Mouse (Mus musculus) kidney, adult 18-20 months (tissue): ENCODE results near the gene Ext2.

ENCODE experiments used
- DNase-seq: peaks from one replicate; pipeline ENCODE4 v3.0.0; 2021

The Ext2 gene

DNA sequence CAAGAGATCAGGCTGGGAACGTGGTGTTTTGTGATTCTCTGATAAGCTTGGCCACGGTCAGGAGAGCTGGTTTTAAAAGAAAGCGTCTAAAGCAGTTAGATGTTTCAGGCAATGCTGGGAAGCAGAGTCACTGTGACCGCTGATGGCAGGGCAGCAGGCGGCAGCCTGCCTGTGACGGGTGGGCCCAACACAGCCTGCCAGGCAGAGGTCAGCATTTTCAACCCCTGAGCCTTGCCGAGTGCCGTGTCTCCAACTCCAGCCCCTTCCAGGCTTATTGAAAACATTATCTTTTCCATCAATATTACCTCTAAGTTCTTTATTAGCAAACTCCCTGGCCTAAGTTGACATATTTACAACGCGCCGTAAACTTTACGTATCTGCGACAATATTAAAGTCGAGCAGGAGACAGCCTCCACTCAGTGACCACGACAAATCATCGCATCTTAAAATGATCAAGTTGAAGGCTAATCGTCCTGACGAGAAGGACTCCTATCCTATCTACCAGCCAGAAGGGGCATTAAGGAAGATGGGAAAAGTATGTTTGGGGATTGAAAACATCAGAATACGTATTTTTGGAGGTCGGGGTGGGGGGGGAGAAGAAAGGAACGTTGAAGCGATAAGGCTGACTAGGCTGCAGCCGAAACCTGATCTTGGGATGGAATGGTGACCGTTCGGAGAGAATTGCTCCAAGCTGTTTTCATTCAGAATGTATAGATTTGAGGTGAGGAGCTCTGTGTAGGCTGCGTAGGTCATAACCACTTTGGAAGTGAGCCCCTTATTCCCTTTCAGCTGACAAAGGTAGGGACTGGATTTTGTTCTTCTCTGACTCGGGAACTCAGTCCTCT lies 206.3 kb downstream of the Ext2 start:
- DNase-seq: no peak

DNA sequence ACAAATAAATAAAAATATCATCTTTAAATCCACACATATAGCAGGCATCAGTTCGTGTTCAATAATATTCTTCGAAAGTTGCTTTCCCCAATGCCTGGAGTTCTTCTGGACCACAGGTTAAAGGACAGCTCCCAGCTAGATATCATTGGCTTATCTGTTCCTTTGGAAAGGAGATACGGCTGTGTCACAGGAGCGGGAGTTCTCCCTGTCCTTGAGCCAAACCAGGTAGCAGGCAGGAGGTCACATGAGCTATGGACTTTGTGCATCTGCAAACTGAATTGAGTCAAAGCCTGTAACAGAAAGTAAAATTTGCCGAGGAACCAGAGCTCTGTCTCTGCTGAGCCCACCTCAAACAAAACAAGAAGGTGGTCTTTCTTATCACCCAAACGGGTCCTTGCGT lies 209.3 kb downstream of the Ext2 start:
- no peak for DNase-seq
